Mouse (Mus musculus) midbrain, embryonic 16.5 days (tissue): ENCODE data around the gene Nfkbiz. TPM values are rescaled to one million over a fixed set of nuclear protein-coding genes. Genes with fewer than 3 reads are reported as not detected.
"Not testable (repeated sequence)": the region's sequence is repeated elsewhere in the genome, so short reads cannot be mapped to it uniquely, and the experiment has no call there.

Experiments used
- ATAC-seq: fragments of 200-750 bp; cut with Nextera tagmentation; 2 replicates; pipeline ENCODE4 v1.8.0; 2017; ENCODE audit warnings: moderate TSS enrichment
- H3K27ac ChIP-seq: fragments of 300-500 bp; sonication (generic); 2 replicates; pipeline ENCODE4 v1.5.1; 2014; ENCODE audit warnings: mild to moderate bottlenecking, low read length, mixed read lengths
- H3K27me3 ChIP-seq: fragments of 300-500 bp; sonication (generic); 2 replicates; pipeline ENCODE4 v1.6.1; 2014; ENCODE audit warnings: low read depth, low read length, mixed read lengths; ENCODE audit not compliant: control insufficient read depth, insufficient read depth
- H3K36me3 ChIP-seq: fragments of 300-500 bp; sonication (generic); 2 replicates; pipeline ENCODE4 v1.6.1; 2014; ENCODE audit warnings: mild to moderate bottlenecking, low read length, moderate library complexity, mixed read lengths; ENCODE audit not compliant: control insufficient read depth, insufficient read depth
- H3K4me1 ChIP-seq: fragments of 300-500 bp; sonication (generic); 2 replicates; pipeline ENCODE4 v1.6.1; 2014; ENCODE audit warnings: mild to moderate bottlenecking, low read length, mixed read lengths; ENCODE audit not compliant: control insufficient read depth, insufficient read depth
- H3K4me2 ChIP-seq: fragments of 300-500 bp; sonication (generic); 2 replicates; pipeline ENCODE4 v1.6.1; 2014; ENCODE audit warnings: mild to moderate bottlenecking, low read length, mixed read lengths
- H3K4me3 ChIP-seq: fragments of 300-500 bp; sonication (generic); 2 replicates; pipeline ENCODE4 v1.5.1; 2014; ENCODE audit warnings: low read depth, mild to moderate bottlenecking, low read length, moderate library complexity, mixed read lengths
- H3K9ac ChIP-seq: fragments of 300-500 bp; sonication (generic); 2 replicates; pipeline ENCODE4 v1.6.1; 2014; ENCODE audit warnings: low read depth, low read length, mixed read lengths
- H3K9me3 ChIP-seq: fragments of 300-500 bp; sonication (generic); replicated peaks from 2 replicates; pipeline ENCODE4 v1.6.1; 2014; ENCODE audit warnings: mild to moderate bottlenecking, low read length, mixed read lengths; ENCODE audit not compliant: control insufficient read depth, poor library complexity, severe bottlenecking
- whole genome bisulfite sequencing: fragments of 180-500 bp; shearing (Covaris S2); extraction: QIAGEN DNeasy Blood & Tissue Kit; methylation state at CpG from one replicate; pipeline ENCODE4 v1.1.7; 2014; 5-methylcytosine and 5-hydroxymethylcytosine counted together
- polyA plus RNA-seq: library from polyadenylated mRNA; unstranded; fragments of >200 nt; fragmentation: Nextera tagmentation; extraction: Ambion mirVana; gene quantifications from 2 replicates; pipeline ENCODE4 v1.2.1, GENCODE M21; 2015

Gene Nfkbiz
- polyA plus RNA-seq, 1 experiment from 2014 or later, result 1.3 TPM

- Histone ChIP-seq H3K4me1 (peaks cover 6% of the 10 kb centered on the region), H3K36me3 (no peaks in the 10 kb centered on the region), H3K9me3 (no peaks in the 10 kb centered on the region), H3K27me3 (no peaks in the 10 kb centered on the region), H3K4me2 (peak overlapping the region; percentile 59), H3K9ac (peak overlapping the region; percentile 72), H3K27ac (peak overlapping the region; percentile 73), H3K4me3 (peak overlapping the region; percentile 63)
- peak; percentile 16; the same call in 1 of the 2 replicates for ATAC-seq
- 4% methylated on average over 3 of the region's 3 CpGs for WGBS
Measured at GRCm38 (mm10) chr16:55838129-55838509, 580 bp downstream of the Nfkbiz start.

GRCm38 (mm10) chr16:55837653-55838052 is 1.0 kb downstream of the Nfkbiz start:
- H3K4me1 ChIP-seq, ATAC-seq, H3K4me3 ChIP-seq, H3K9ac ChIP-seq, H3K9me3 ChIP-seq, H3K27ac ChIP-seq, H3K36me3 ChIP-seq, H3K27me3 ChIP-seq: not testable (repeated sequence)
- peak overlapping the region; percentile 59 for H3K4me2 ChIP-seq
- WGBS, result 92% methylated on average over 8 of the region's 8 CpGs

DNA sequence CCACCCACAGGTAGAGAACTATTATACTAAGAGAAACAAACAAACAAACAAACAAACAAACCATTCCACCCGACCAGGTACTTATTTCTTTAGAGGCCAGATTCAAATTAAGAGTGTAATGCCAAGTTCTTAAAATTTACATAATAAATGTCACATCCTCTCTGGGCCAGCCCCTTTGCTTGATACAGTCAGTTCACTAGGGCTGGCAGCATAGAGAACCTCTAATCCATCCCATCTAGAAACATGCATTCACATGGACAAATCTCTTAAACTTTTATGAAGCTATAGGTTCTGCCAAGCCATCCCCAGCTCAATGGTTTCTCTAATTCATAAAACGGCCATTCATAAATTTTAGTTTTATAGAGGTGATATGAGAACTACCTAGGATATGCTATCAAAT is 1.5 kb downstream of the Nfkbiz start:
- no peak overlapping the region for H3K27ac ChIP-seq
- no peak for ATAC-seq
- H3K4me2 ChIP-seq, result no peak overlapping the region
- no peaks in the 10 kb centered on the region for H3K27me3 ChIP-seq
- H3K36me3 ChIP-seq, result no peaks in the 10 kb centered on the region
- peaks cover 6% of the 10 kb centered on the region for H3K4me1 ChIP-seq
- no peak overlapping the region for H3K4me3 ChIP-seq
- no peaks in the 10 kb centered on the region for H3K9me3 ChIP-seq
- WGBS, result 83% methylated on average over 2 of the region's 2 CpGs
- no peak overlapping the region for H3K9ac ChIP-seq

GRCm38 (mm10) chr16:55835798-55836197 is 2.9 kb downstream of the Nfkbiz start:
- no peak for ATAC-seq
- no peak overlapping the region for H3K4me3 ChIP-seq
- no peak overlapping the region for H3K4me2 ChIP-seq
- H3K27me3 ChIP-seq, result no peaks in the 10 kb centered on the region
- no peak overlapping the region for H3K9ac ChIP-seq
- no peak overlapping the region for H3K27ac ChIP-seq
- H3K4me1 ChIP-seq, result peaks cover 6% of the 10 kb centered on the region
- no peaks in the 10 kb centered on the region for H3K36me3 ChIP-seq
- no peaks in the 10 kb centered on the region for H3K9me3 ChIP-seq

DNA sequence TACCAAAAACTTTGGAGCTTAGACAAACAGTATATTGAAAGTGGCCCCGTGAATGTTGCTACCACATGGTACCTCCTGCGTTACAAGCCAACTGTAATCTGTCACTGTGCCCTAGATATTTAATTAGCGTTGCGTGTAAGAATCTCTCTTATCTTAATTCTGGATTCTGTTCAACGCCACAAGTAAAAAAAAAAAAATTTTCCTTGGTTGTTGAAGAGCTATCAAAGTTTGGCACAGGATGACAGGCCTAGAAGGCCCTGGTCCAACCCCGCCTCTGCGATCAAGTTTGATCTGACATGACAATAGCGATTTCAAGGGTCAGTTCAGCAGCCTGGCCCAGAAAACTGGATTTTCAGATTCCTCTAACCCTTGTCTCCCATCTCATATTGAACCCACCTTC is 6.1 kb downstream of the Nfkbiz start:
- Histone ChIP-seq H3K4me3 (no peak overlapping the region), H3K4me1 (no peaks in the 10 kb centered on the region), H3K27ac (no peak overlapping the region), H3K9me3 (no peaks in the 10 kb centered on the region), H3K4me2 (no peak overlapping the region), H3K36me3 (no peaks in the 10 kb centered on the region), H3K9ac (no peak overlapping the region), H3K27me3 (no peaks in the 10 kb centered on the region)
- 86% methylated on average over 8 of the region's 8 CpGs for WGBS
- ATAC-seq, result no peak

DNA sequence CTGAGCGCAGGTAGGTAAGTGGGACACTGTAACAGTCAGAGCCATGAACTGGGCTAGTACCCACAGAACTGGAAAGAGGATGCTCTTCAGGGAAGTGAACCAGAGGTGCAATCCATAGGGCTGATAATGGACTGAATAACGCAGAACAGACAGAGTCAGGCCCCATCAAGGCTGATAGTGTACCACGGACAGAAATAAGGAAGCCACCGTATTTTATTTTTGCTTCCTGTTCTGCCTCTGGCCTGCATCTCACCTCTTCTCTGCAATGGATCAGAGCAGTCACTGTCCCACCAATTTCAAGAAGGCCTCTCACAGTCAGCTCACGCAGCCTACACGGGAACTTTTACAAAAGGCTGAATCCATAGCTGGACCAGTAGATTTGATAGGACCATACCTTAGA is 6.7 kb downstream of the Nfkbiz start:
- Histone ChIP-seq H3K4me3 (no peak overlapping the region), H3K4me2 (no peak overlapping the region), H3K9ac (no peak overlapping the region), H3K9me3 (no peaks in the 10 kb centered on the region), H3K27me3 (no peaks in the 10 kb centered on the region), H3K4me1 (no peaks in the 10 kb centered on the region), H3K27ac (no peak overlapping the region), H3K36me3 (no peaks in the 10 kb centered on the region)
- WGBS, result 96% methylated on average over 6 of the region's 6 CpGs
- ATAC-seq, result no peak

GRCm38 (mm10) chr16:55831451-55831850 is 7.2 kb downstream of the Nfkbiz start:
- WGBS, result 94% methylated on average over 1 of the region's 1 CpGs
- no peaks in the 10 kb centered on the region for H3K4me1 ChIP-seq
- no peak overlapping the region for H3K4me2 ChIP-seq
- H3K9ac ChIP-seq, result no peak overlapping the region
- H3K27me3 ChIP-seq, result no peaks in the 10 kb centered on the region
- no peak for ATAC-seq
- H3K36me3 ChIP-seq, result no peaks in the 10 kb centered on the region
- H3K4me3 ChIP-seq, result no peak overlapping the region
- no peak overlapping the region for H3K27ac ChIP-seq
- H3K9me3 ChIP-seq, result no peaks in the 10 kb centered on the region

DNA sequence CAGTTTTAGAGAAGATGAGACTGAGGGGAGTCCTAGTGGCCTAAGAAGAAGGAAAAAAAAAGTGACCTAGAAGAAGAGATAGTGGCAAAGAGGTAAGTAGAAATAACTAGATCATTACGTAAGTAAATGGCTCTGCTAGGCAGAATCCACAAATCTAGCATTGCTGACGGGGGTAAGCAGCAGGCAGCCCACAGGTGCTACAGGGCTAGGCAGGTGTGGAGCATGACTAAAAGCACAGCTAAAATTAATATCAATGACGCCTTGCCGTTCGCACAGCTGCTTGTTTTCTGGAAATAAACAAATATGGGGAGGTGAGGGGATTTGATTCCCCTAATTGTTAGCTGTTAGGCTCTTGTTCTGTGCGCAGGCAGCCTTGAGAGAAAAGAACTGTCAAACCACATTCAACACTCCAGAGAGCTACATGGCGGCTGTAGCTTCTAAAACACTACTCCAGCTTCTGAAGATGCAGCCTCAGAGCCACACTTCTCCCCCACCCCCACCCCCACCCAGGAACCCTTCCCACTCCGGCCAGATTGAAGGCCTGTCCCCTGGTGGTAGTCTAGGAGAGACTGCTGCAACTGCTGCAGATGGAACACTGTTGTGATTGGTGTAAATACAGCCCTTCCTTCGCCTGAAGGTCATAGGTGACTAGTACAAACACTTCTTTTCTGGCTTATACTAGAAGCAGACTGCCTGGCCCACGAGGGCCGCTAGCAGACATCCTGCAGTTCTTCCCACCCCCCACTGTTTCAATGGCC is 15.1 kb downstream of the Nfkbiz start:
- Histone ChIP-seq H3K27ac (no peak overlapping the region), H3K4me2 (no peak overlapping the region), H3K36me3 (no peaks in the 10 kb centered on the region), H3K4me1 (peaks cover 12% of the 10 kb centered on the region), H3K27me3 (no peaks in the 10 kb centered on the region), H3K9ac (no peak overlapping the region), H3K9me3 (no peaks in the 10 kb centered on the region), H3K4me3 (no peak overlapping the region)
- 47% methylated on average over 11 of the region's 11 CpGs for WGBS
- no peak for ATAC-seq

DNA sequence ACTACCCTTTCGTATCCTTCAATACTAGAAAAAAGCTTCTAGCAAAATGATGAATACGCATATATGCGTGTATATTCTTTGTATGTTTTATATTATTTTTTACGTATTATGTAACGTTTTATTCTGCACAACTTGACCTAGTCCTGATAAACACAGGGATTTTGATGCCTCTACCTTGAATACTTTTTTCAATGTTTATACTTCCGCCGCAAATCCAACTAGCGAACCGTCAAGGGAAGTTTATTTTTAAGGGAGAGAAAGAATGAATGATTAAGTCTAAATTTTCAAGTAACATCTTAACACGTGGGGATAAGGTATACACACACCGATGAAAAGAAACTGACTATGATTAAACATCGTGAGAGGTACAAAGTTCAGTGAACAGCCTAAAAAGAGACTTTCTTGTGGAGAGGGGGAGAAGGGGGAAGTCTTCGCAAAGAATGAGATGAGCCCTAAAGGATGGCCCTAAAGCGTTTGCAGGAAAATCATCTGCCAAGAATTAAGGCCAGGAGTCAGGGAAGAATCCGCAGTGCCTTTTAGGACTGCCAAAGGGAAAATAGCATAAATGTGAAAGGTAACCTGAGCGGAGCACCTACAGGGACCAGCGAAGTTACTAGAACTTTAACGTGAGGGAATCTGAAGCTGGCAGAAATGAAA is 15.8 kb downstream of the Nfkbiz start:
- Histone ChIP-seq H3K27me3 (no peaks in the 10 kb centered on the region), H3K4me2 (peak overlapping the region; percentile 73), H3K36me3 (no peaks in the 10 kb centered on the region), H3K9me3 (no peaks in the 10 kb centered on the region), H3K4me1 (peaks cover 12% of the 10 kb centered on the region), H3K4me3 (peak overlapping the region; percentile 74; the same call in 1 of the 2 replicates), H3K27ac (no peak overlapping the region), H3K9ac (no peak overlapping the region)
- 45% methylated on average over 18 of the region's 18 CpGs for WGBS
- ATAC-seq, result no peak
